ENCODE assay signal across 11 mouse cellular contexts in the genomic region with DNA sequence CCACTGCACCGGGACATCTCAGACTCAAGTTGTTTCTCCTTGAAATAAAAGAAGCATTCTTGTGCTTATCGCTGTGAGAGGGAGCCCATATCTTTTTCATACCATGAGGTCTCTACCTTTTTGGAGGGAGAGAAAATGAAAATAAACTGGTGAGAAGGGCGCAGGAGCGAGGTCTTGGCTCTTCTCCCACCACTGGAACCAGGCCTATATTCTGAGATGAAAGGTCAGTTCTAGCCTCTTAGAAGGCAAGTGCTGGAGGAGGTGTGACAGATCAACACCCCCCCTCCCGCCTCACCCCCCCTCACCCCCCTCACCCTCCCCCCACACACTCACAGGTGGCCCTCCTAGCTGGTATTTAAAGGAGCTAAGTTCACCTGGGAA.
DNase-seq lines count a peak whose midpoint lies in the region; ATAC-seq and TF ChIP-seq lines count a peak whose summit lies in the region.
"Had no signal": no experiment of that assay in that cellular context is flagged by ENCODE, and none has a peak within 500 bp of the region (broad histone marks: within the 10 kb centered on the region; RNA-seq: fewer than 3 reads in every experiment).

No protein-coding gene starts in this region.

- H3K4me1 ChIP-seq in heart, embryonic 12.5 days (replicated peaks), result peaks cover 60% of the 10 kb centered on the region
- H3K4me1 ChIP-seq in embryonic facial prominence, embryonic 10.5 days, result peaks cover 53% of the 10 kb centered on the region
- H3K4me1 ChIP-seq in hindbrain, embryonic 16.5 days (ENCODE audit: control insufficient read depth, insufficient read depth, low read depth, low read length), result peaks cover 9% of the 10 kb centered on the region

- no peaks in the 10 kb centered on the region for H3K27me3 ChIP-seq in heart, embryonic 12.5 days (replicated peaks)
- no peaks in the 10 kb centered on the region for H3K27me3 ChIP-seq in embryonic facial prominence, embryonic 10.5 days (replicated peaks; ENCODE audit: low read depth, poor library complexity, severe bottlenecking)
- no peaks in the 10 kb centered on the region for H3K27me3 ChIP-seq in hindbrain, embryonic 16.5 days (replicated peaks; ENCODE audit: control insufficient read depth, insufficient read depth, low read length)
- H3K27me3 ChIP-seq: megakaryocyte, embryonic 14.5 days had no signal

- H3K27ac ChIP-seq in heart, embryonic 12.5 days (ENCODE audit: poor library complexity, severe bottlenecking), result peak overlapping the region; percentile 4; the same call in 1 of the 2 replicates
- peak overlapping the region; percentile 43; the same call in 1 of the 2 replicates for H3K27ac ChIP-seq in layer of hippocampus, adult 2 months
- H3K27ac ChIP-seq in embryonic facial prominence, embryonic 10.5 days (replicated peaks), result 0 out of 2 replicates have a peak overlapping the region, but pooled peaks have one; percentile 48
- peak overlapping the region; percentile 39 for H3K27ac ChIP-seq in hindbrain, embryonic 16.5 days (ENCODE audit: low read depth, low read length)

- H3K9me3 ChIP-seq in heart, embryonic 12.5 days (replicated peaks), result no peaks in the 10 kb centered on the region
- no peaks in the 10 kb centered on the region for H3K9me3 ChIP-seq in embryonic facial prominence, embryonic 10.5 days
- no peaks in the 10 kb centered on the region for H3K9me3 ChIP-seq in hindbrain, embryonic 16.5 days (ENCODE audit: control insufficient read depth, low read length)
- H3K9me3 ChIP-seq: megakaryocyte, embryonic 14.5 days had no signal

- H3K36me3 ChIP-seq in heart, embryonic 12.5 days, result no peaks in the 10 kb centered on the region
- peaks cover 10% of the 10 kb centered on the region for H3K36me3 ChIP-seq in embryonic facial prominence, embryonic 10.5 days (replicated peaks)
- H3K36me3 ChIP-seq in hindbrain, embryonic 16.5 days (ENCODE audit: control insufficient read depth, insufficient read depth, low read length), result no peaks in the 10 kb centered on the region

- H3K4me2 ChIP-seq in heart, embryonic 12.5 days, result peak overlapping the region; percentile 10; the same call in 1 of the 2 replicates
- H3K4me2 ChIP-seq in hindbrain, embryonic 16.5 days (ENCODE audit: low read length), result no peak overlapping the region

- 41% methylated on average over 5 of the region's 5 CpGs for WGBS in heart, embryonic 12.5 days
- 68% methylated on average over 5 of the region's 5 CpGs for WGBS in embryonic facial prominence, embryonic 10.5 days
- 59% methylated on average over 5 of the region's 5 CpGs for WGBS in hindbrain, embryonic 16.5 days

- H3K4me3 ChIP-seq in heart, embryonic 12.5 days, result no peak overlapping the region
- H3K4me3 ChIP-seq in layer of hippocampus, adult 2 months, result no peak overlapping the region
- no peak overlapping the region for H3K4me3 ChIP-seq in embryonic facial prominence, embryonic 10.5 days
- no peak overlapping the region for H3K4me3 ChIP-seq in hindbrain, embryonic 16.5 days (ENCODE audit: low read length)
- H3K4me3 ChIP-seq: megakaryocyte, embryonic 14.5 days had no signal

- no peak for TF ChIP-seq CTCF in layer of hippocampus, adult 2 months (conservative IDR thresholded peaks at IDR 0.05)

- no peak for DNase-seq in heart, postnatal 4 days
- no peak for DNase-seq in layer of hippocampus, adult 2 months (ENCODE audit: low spot score in 2 of 2)
- no peak for DNase-seq in layer of hippocampus, postnatal 14 days (ENCODE audit: low spot score in 2 of 2)
- DNase-seq in embryonic facial prominence, embryonic 10.5 days (ENCODE audit: low spot score), result no peak
- DNase-seq in thymus, adult 18-20 months, result no peak
- DNase-seq: liver; right cerebral cortex, postnatal 4 days had no signal

- ATAC-seq in heart, embryonic 12.5 days (ENCODE audit: insufficient number of reproducible peaks, low FRiP score), result no peak
- ATAC-seq in hindbrain, embryonic 16.5 days, result no peak
- ATAC-seq in erythroblast, adult 5-6 weeks (replicated peaks; ENCODE audit: low FRiP score, poor library complexity, severe bottlenecking), result no peak

- H3K9ac ChIP-seq in heart, embryonic 12.5 days, result no peak overlapping the region
- no peak overlapping the region for H3K9ac ChIP-seq in hindbrain, embryonic 16.5 days (ENCODE audit: low read depth, low read length)
